Mouse (Mus musculus): Measurements from ENCODE around the gene Tspan10. TPM values are rescaled to one million over a fixed set of nuclear protein-coding genes. Genes with fewer than 3 reads are reported as not detected.

Gene Tspan10
- 0.17 TPM in 1 of 2 replicates, not detected in the other for polyA plus RNA-seq (2012; ENCODE audit: low replicate concordance)

GRCm38 (mm10) chr11:120442344-120442743 is at the start of gene Tspan10:
Gene Tspan10, plus strand, starts transcription at chr11:120442644.

GRCm38 (mm10) chr11:120437152-120437856 is 5.1 kb upstream of the Tspan10 start, which contains the start of gene Nploc4:
Gene Nploc4, minus strand, starts transcription at chr11:120437708.

GRCm38 (mm10) chr11:120453306-120453705 is 10.9 kb downstream of the Tspan10 start, which contains the start of gene Pde6g:
Gene Pde6g, minus strand, starts transcription at chr11:120453500.

GRCm38 (mm10) chr11:120457772-120458751 is 15.6 kb downstream of the Tspan10 start, which contains the start of the genes Oxld1 and Ccdc137:
Gene Oxld1, minus strand, starts transcription at chr11:120458068.
Gene Ccdc137, plus strand, starts transcription at chr11:120458115.

GRCm38 (mm10) chr11:120467051-120467735 is 24.7 kb downstream of the Tspan10 start, which contains the start of gene Arl16:
Gene Arl16, minus strand, starts transcription at chr11:120467607.

GRCm38 (mm10) chr11:120484265-120484981 is 42.0 kb downstream of the Tspan10 start, which contains the start of gene Mrpl12:
Gene Mrpl12, plus strand, starts transcription at chr11:120484613.

GRCm38 (mm10) chr11:120491317-120492023 is 49.0 kb downstream of the Tspan10 start, which contains the start of gene Slc25a10:
Gene Slc25a10, plus strand, starts transcription at chr11:120491840.

Other genes with a start within 250 kb of the Tspan10 start
- 1.1 and 1.7 TPM in 2 replicates for gene Bahcc1, start 209.7 kb upstream of the Tspan10 start, polyA plus RNA-seq (2012; ENCODE audit: low replicate concordance)
- gene Actg1, start 94.1 kb upstream of the Tspan10 start, polyA plus RNA-seq (2012; ENCODE audit: low replicate concordance) = 257 and 584 TPM in 2 replicates
- gene Fscn2, start 81.1 kb upstream of the Tspan10 start, polyA plus RNA-seq (2012; ENCODE audit: low replicate concordance) = not detected in 2 replicates
- 16.7 and 41.0 TPM in 2 replicates for gene Faap100, start 63.9 kb upstream of the Tspan10 start, polyA plus RNA-seq (2012; ENCODE audit: low replicate concordance)
- 82.3 and 226 TPM in 2 replicates for gene Nploc4, start 4.9 kb upstream of the Tspan10 start, polyA plus RNA-seq (2012; ENCODE audit: low replicate concordance)
- 0.20 and 0.28 TPM in 2 replicates for gene Pde6g, start 10.9 kb downstream of the Tspan10 start, polyA plus RNA-seq (2012; ENCODE audit: low replicate concordance)
- 6.7 and 11.8 TPM in 2 replicates for gene Oxld1, start 15.4 kb downstream of the Tspan10 start, polyA plus RNA-seq (2012; ENCODE audit: low replicate concordance)
- 33.7 and 46.9 TPM in 2 replicates for gene Ccdc137, start 15.5 kb downstream of the Tspan10 start, polyA plus RNA-seq (2012; ENCODE audit: low replicate concordance)
- gene Arl16, start 25.0 kb downstream of the Tspan10 start, polyA plus RNA-seq (2012; ENCODE audit: low replicate concordance) = 9.5 and 17.8 TPM in 2 replicates
- gene Mrpl12, start 42.0 kb downstream of the Tspan10 start, polyA plus RNA-seq (2012; ENCODE audit: low replicate concordance) = 288 and 518 TPM in 2 replicates
- gene Slc25a10, start 49.2 kb downstream of the Tspan10 start, polyA plus RNA-seq (2012; ENCODE audit: low replicate concordance) = 94.0 and 114 TPM in 2 replicates
- not detected in 2 replicates for gene Gcgr, start 88.1 kb downstream of the Tspan10 start, polyA plus RNA-seq (2012; ENCODE audit: low replicate concordance)
- 63.8 and 96.4 TPM in 2 replicates for gene Mcrip1, start 107.1 kb downstream of the Tspan10 start, polyA plus RNA-seq (2012; ENCODE audit: low replicate concordance)
- not detected in 2 replicates for gene Ppp1r27, start 108.5 kb downstream of the Tspan10 start, polyA plus RNA-seq (2012; ENCODE audit: low replicate concordance)
- gene P4hb, start 130.6 kb downstream of the Tspan10 start, polyA plus RNA-seq (2012; ENCODE audit: low replicate concordance) = 998 and 1,537 TPM in 2 replicates
- 596 and 1,231 TPM in 2 replicates for gene Arhgdia, start 139.0 kb downstream of the Tspan10 start, polyA plus RNA-seq (2012; ENCODE audit: low replicate concordance)
- 192 and 295 TPM in 2 replicates for gene Alyref, start 155.7 kb downstream of the Tspan10 start, polyA plus RNA-seq (2012; ENCODE audit: low replicate concordance)
- gene Anapc11, start 155.8 kb downstream of the Tspan10 start, polyA plus RNA-seq (2012; ENCODE audit: low replicate concordance) = 39.8 and 162 TPM in 2 replicates
- 2.4 and 7.0 TPM in 2 replicates for gene Npb, start 165.8 kb downstream of the Tspan10 start, polyA plus RNA-seq (2012; ENCODE audit: low replicate concordance)
- 56.6 and 107 TPM in 2 replicates for gene Pcyt2, start 175.3 kb downstream of the Tspan10 start, polyA plus RNA-seq (2012; ENCODE audit: low replicate concordance)
- gene Sirt7, start 182.6 kb downstream of the Tspan10 start, polyA plus RNA-seq (2012; ENCODE audit: low replicate concordance) = 147 and 228 TPM in 2 replicates
- 103 and 176 TPM in 2 replicates for gene Mafg, start 191.0 kb downstream of the Tspan10 start, polyA plus RNA-seq (2012; ENCODE audit: low replicate concordance)
- gene Pycr1, start 201.1 kb downstream of the Tspan10 start, polyA plus RNA-seq (2012; ENCODE audit: low replicate concordance) = 2.3 and 2.7 TPM in 2 replicates
- not detected in 2 replicates for gene Myadml2, start 205.5 kb downstream of the Tspan10 start, polyA plus RNA-seq (2012; ENCODE audit: low replicate concordance)
- gene Notum, start 218.5 kb downstream of the Tspan10 start, polyA plus RNA-seq (2012; ENCODE audit: low replicate concordance) = 0.28 and 0.48 TPM in 2 replicates
- gene Aspscr1, start 230.3 kb downstream of the Tspan10 start, polyA plus RNA-seq (2012; ENCODE audit: low replicate concordance) = 168 and 366 TPM in 2 replicates

Measured in leukemia stem cell, adult 10-12 weeks (primary cell).